Mouse (Mus musculus) heart, adult 9 months (tissue): ENCODE measurements around the gene Cpe.

ENCODE experiments used
- DNase-seq, 2 experiments: peaks; one replicate each; pipeline ENCODE4 v3.0.0; 2022; ENCODE audit warnings: low spot score in 2 of 2

Cpe gene

DNA sequence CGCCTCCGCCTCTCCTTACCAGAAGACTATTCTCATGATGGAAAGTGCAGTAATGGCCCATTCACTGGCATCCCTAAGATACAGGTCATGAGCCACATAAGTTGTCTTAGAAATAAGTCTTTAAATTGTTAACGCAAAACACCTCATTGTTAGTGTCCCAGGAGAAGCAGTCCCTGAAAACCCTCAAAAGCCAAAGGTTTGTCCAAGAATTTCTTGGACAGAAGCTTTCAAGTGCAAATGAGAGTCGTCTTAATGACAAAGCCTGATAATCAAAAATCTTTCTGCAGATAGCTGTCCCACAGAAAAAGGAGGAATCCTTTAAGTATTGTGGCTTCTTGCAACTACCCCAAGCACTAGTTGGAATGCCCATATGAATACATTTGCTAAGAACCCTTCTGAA lies 60.7 kb downstream of the Cpe start:
- DNase-seq: no peak

DNA sequence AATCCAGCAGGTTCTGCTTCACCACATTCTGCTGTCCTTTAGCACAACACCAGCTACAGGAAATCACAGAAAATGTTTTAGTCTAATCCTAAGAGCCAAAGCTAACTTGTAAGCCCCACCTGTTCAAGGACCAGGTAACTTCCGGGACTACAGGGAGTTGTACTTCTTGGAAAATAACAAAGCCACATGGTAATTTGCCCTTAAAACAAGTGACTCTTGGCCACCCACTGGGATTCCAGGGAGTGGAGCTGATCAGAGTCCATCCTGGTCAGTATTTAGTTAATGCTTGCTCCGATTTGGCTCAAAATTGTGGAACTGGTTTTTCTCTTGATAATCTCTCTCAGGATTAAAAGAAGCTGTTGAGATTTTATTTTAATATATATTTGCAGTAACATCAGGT lies 61.1 kb downstream of the Cpe start:
- no peak for DNase-seq

DNA sequence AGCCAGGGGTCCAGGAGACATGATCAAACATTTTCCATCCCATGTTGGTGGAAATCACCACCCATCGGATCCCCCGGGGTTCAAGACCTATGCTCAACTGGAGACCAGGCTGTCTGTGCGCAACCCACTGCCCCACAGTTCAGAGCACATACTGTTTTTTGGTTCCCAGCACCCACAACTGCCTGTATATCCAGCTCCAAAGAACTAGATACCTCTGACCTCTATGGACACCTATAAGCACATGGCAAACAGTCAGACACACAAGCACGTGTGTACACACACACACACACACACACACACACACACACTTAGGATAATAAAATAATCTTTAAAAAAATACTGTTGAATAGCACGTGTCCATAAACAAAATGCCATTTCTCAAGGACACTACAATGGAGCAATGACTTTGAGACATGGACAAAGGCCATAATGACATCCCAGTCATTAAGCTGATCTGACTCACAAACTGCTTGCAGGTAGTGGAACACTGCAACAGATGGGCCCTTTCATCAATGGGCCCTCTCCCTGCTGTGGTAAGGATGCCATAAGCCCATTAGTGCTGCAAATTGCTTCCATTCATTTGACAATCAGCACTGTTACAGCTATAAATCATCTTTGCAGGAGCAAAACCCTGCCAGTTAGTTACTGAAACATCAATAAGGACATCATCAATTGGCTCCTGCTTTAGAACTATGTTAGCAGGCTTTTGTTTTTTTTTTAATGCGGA lies 63.7 kb downstream of the Cpe start:
- no peak for DNase-seq

DNA sequence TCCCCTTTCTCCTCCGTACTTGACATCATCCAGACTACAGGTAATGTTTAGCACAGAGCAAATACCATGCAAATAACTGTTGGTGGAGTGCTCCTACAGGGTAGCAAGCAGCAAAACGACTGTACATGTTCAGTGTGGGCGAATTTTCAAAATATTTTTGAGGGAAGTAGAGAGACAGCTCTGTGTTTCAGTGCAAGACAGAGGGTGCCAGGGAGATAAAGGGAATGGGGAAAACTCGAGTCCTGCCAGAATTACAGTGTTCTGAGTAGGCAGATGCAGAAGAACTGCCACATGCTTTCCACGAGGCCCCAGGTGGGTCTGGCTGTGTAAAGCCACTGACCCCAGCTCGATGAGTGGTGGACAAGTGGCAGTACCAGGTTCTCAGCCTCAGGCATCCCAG lies 64.8 kb downstream of the Cpe start:
- DNase-seq: no peak

DNA sequence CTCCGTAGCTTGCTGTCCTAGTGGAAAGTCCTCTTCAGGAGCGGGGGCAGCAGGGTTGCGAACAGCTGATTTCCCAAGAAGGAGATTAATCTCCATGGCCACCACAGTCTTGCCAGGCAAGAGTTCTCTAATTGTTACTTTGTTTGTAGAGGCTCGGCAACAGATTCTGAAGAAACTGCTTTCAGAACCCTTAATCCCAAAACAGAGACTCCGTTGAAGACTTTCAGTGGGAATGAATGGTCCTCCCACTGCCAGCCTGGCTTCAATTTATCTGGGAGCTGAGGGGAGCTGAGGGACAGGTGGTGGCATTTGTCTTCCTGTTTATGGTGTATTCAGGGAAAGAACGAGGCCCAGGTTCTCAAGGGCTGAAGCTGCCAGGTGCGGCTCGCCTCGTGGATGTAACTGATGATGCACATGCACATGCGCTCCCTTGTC lies 68.2 kb downstream of the Cpe start:
- DNase-seq: no peak

DNA sequence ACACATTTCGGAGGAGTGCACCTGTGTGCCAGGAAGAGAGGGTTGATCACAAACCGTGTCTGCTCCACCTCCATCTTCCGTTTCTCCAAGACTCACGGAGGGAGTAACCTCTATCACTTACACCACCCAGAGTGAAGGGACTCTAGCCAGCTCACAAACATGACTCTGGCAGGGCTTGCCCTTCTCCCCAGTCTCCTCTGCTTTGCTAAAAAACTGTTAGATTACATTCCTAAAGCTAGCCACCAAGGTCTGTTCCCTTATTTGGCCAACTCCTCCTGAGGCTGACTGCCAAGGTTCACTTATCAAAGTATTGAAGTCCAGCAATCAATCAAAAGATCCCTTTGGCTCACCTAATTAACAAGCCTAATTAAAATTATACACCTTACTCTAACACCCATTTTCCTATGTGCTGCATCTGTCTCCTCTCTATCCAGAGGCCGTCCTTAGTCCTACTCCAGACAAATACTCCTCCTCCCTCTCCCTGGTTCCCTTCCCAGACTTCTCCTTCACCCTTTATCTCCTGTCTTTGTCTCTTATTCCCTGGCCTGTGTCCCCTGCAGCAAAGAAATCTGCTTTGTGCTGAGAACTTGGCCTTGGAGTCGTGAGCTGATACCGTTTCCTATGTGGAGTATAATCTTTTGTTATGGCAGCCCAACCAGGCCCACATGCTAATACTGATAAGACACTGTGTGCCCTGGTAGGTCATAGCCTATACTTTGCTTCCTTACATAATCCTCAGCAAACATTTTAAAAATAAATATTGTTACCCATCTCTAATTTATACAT lies 72.3 kb downstream of the Cpe start:
- peak in 1 of 2 experiments; percentile 12 for DNase-seq

DNA sequence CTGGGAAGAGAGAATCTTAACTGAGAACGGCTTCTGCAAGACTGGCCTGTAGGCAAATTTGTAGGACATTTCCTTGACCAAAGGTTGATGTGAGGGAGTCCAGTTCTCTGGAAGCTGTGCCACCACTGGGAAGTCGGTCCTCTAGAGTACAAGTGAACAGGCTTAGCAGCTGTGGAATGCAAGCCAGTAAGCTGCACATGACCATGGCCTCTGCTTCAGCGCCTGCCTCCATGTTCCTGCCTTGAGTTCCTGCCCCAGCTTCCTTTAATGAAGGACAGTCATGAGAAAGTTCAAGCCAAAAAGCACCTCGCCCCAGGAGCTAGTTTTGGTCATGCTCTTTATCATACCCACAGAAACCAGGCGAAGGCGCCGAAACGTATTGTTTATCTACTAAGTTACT lies 73.2 kb downstream of the Cpe start:
- DNase-seq: no peak

DNA sequence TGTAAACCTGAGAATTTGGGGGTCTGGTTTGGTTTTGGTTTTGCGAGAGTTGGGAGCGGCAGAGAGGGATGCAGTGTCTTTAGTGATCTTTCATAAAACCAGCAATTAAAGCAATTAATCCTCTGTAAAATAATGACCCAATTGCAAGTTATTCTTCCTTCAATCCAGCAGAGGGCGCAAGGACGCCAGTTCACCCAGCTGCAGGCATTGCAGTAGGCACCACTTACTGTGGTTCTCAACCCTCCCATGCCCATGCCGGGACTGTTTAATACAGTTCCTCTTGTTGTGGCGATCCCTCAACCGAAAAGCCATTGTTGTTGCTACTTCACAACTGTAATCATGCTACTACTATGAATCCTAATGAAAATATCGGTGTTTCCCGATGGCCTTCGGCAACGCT lies 74.2 kb downstream of the Cpe start:
- DNase-seq: peak in 1 of 2 experiments; percentile 23

DNA sequence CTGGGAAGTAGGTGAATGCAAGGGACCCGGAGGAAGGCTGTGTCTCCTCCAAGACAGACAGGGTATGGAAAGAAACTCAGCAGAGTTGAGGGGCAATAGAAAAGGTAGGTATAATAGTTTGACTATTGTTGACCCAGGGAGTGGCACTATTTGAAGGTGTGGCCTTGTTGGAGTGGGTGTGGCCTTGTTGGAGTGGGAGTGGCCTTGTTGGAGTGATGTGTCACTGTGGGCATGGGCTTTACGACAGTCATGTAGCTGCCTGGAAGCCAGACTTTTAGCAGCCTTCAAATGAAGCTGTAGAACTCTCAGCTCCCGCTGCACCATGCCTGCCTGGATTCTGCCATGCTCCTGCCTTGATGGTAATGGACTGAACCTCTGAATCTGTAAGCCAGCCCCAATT lies 76.3 kb downstream of the Cpe start:
- no peak for DNase-seq

DNA sequence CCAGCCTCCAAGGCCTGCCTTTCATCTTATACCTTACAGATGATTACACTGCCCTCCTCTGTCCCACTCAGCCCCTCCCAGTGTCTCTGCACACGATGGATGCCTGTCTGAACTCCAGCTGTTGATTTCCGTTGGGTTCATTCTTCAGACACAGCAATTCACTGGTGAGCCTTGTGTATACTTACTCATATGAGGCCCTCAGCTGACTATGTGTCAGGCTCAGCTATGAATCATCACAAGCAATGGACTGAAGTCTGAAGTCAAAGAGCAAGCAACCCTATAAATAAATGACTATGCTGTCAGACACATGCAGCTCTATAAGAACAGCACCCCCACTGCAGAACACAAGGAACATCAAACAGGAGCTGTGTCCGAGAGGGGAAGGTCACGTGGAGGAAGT lies 77.4 kb downstream of the Cpe start:
- DNase-seq: no peak

DNA sequence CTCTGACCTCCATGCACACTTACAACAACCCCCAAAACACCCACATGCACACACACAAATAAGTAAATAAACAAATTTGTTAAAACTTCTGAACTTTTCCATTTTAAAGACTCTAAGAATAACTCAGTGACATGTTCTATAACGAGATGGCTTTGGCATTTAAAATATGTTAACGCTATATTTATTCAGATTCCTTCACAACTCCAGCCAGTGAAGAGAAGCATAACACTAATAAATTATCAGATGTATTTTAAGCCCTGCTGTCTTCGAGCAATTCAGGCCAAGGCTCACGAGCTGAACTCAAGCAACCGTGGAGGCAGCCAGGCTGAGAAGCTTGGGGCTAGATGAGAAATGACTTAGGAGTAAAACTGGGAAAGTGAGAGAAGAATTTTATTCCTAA lies 79.2 kb downstream of the Cpe start:
- no peak for DNase-seq

DNA sequence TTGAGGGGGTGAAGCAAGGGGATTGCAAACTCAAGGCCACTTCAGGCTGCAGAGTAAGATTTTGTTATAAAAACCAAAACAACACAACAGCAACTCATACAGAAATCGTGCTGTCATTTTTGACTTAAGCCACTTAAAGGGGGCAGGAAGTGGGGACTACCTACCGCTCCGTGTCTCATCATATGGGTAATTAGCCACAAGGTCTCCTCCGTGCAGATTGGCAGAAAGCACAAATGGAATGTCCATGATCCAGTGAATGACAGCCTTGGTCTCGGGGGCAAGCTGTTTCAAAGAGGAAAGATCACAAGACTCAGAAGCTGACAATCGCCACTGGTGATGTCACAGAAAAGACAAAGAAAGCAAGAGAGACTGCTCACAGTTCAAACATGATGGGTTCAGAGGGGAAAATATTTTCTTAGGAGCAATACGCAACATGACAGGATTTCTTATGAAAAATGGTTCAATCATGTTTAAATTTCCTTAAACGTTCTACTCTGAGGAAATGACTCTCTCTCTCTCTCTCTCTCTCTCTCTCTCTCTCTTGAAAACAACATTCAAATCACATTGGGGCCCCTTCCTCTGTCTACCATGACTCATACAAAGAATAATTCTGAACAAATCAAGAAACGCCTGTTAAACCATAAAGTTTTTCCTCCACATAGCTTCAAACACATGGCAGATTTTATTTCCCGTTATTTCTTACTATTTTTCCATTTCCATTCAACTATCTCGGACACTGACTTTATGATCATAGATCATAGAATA lies 81.5 kb downstream of the Cpe start:
- DNase-seq: no peak

DNA sequence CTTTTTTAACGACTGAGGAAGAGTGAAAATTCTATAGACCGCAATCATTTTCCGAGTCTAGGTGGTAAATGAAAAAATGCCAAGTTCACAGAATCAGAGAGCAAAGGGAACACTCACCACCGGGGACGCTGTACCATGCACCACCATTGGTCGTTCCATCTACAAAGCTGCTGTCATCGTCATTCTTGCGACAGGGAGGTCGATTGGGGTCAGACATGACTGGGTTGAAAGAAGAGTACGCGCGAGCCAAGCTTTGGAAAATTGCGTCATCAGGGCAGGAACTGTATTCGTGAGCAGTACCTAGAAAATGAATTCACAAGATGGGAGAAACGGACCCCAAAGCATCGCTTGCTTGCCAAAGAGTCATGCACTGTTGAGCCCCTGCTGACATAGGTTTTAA lies 83.9 kb downstream of the Cpe start:
- no peak for DNase-seq

DNA sequence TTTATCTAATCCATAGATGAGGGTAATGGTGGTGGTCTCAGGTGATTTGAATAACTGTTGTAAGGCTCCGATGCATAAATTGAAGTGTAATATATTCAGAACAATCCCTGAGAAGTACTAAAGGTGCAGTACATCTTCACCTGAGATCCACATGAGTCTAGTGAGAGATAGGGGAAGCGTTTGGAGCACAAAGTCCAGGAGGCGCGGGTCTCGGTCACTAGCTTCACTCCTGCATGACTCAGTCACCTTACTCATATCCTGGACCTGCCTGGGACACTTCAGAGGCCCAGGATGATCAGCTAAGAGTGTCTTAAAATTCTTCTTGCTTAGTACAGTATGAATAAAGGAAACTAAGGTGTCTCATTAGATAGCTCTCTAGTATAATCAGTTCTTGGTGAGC lies 86.8 kb downstream of the Cpe start:
- DNase-seq: no peak

DNA sequence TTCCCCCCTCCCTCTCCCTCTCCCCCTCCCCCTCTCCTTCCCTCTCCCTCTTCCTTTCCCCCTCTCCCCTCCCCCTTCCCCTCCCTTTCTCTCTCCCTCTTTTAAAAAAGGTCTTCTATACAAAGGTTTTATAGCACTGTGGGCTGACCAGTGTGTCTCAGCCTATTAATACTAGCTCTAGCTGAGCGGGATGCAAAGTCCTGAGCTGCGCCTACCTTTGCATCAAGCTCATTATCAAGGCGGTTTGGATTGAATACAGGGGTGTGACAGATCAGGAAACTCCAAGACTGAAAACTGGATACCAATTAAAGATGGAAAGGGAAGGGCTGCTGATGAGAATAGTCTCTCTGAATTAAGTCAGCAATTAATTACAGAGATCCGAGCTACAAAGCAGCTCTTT lies 94.6 kb downstream of the Cpe start:
- no peak for DNase-seq

DNA sequence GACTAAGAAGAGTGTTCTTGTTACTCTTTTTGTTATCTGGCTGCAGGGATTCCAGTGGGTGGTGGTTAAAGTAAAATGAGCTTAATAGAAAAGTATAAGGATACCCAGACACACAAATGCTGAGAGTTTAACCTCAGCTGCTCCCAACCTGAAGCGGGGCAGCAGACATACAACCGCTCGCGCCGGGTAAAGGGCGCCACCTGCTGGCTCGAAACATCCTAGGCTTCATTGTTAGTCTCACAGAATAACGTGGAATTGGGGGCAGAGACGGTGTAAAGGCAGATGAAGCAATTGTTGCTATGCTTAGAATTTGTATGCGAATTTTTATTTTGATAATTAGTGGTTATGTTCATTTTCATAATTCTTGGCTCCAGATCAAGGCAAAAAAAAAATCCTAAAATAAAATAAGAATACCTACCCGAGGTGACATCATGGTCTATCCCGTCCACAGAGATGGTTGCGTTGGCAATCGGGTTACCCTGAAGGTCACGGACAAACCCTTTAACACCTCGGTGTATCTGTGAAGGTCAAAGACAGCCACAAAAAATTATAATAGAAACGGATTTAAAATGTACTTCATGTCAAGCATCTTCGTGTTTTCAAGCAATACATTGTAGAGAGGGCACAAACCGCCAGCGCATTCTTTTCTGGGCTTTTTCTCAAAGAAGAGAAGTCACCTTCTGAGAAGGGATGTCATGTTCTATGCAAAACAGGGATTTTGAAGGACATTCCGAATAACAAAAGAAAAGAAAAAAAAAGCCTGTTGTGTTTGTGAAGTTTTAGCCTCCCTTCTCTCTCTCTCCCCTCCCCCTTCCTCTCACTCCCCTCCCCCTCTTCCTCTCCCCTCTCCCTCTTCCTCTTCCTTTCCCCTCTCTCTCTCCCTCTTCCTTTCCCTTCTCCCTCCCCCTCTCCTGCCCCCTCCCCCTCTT lies 95.5 kb downstream of the Cpe start:
- peak in 1 of 2 experiments; percentile 36 for DNase-seq

DNA sequence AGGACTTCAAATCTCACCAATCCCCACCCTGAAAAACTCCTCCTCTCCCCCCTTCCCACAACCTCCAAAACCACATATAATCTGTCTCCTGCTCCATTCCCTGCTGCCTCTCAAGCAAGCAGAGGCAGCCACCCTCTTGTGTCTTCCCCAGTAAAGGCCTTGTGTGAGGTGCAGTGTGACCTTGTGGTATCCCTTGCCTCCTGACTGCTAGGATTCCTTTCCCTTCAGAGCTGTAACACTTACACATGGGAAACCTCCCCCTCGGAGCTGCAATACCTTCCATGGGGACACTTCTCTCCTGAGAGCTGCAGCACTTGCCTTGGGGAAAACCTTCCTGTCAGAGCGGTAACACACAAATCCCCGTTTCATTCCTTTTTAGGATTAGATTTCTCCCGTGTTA lies 96.5 kb downstream of the Cpe start:
- DNase-seq: no peak

DNA sequence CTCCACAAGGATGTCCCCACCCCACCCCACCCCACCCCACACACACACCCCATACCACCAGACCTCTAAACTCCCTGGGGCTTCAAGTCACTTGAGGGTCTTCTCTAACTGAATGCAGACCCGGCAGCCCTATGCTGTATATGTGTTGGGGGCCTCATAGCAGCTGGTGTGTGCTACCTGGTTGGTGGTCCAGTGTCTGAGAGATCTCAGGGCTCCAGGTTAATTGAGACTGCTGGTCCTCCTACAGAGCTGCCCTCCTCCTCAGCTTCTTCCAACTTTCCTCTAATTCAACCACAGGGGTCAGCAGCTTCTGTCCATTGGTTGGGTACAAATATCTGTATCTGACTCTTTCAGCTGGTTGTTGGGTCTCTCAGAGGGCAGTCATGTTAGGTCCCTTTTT lies 102.4 kb downstream of the Cpe start:
- DNase-seq: no peak

DNA sequence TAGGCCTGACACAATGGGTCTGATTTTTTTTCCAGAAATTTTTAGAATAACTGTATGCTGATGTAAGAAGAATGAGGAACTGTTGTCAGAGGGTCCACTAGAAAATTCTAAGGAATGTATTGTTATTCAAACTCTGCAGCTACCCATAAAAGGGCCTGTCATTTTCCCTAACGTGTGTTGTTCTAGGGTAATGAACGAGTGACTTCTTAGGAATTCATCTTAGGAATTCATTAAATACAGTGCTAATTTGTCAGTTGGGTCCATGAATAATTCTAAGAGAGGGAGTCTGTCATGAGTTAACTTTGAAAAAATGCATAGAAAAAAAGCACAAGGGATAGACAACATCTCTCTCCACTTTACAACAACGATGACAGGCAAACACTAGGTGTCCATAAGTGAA lies 110.0 kb downstream of the Cpe start:
- DNase-seq: no peak

DNA sequence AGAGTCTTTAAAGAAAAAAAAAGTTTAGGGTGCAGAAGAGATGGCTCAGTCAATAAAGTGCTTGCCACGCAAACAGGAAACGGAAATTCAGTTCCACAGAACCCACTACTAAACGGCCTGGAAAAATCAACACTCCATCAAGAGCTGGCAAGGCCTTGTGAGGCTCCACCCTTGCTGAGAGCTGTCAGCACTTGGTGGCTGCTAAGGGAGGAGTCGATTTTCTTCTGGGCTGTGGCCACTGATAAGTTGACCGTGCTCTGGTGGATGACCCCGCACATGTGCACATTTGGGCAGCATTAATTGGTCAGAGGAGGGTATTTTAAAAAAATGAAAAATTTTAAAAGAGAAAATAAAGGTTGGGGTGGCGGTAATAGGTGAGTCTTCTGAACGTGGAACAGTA lies 114.6 kb downstream of the Cpe start:
- no peak for DNase-seq

DNA sequence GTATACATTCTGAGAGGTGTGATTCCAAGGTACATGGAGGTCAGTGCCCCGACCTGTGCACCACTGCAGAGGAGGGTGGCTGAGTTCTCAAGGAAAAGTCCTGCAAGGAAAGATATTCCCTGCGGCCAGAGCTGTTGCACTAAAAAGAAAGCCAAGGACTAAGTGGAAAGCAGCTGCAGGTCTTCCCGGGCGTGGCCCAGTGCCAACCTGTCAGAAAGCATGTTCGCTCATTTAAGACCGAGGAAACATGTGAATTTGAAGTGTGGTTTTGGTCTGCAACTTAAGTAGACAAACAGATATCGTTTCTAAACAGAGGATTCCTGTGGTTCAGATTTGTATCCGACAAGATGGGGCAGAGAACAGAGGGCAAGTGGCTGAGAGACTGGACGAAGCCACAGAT lies 117.9 kb downstream of the Cpe start:
- DNase-seq: no peak
